Mouse (Mus musculus) ovary, adult 2 months (tissue): ENCODE data around the gene Scarb1. TPM values are rescaled to one million over a fixed set of nuclear protein-coding genes. Genes with fewer than 3 reads are reported as not detected.

Experiments used
- polyA plus RNA-seq: library from polyadenylated mRNA; depleted of rRNA; stranded (reverse); fragments of >200 nt; gene quantifications from 2 replicates; pipeline ENCODE4 v1.2.3, GENCODE M21; 2012; rRNA removed

Scarb1 gene
- 880 and 1,225 TPM in 2 replicates for polyA plus RNA-seq

GRCm38 (mm10) chr5:125340547-125341262 lies at the start of gene Scarb1:
Scarb1 (minus strand) TSS chr5:125341094.

GRCm38 (mm10) chr5:125389579-125390441 lies 48.9 kb upstream of the Scarb1 start, which contains the start of gene Ubc:
Ubc (minus strand) TSS chr5:125390202.

GRCm38 (mm10) chr5:125389131-125389578 lies 48.3 kb upstream of the Scarb1 start, which contains the start of gene Gm10382:
Gm10382 (plus strand) TSS chr5:125389322.

Other genes starting within 250 kb of the Scarb1 start
- gene Ncor2, start 161.9 kb downstream of the Scarb1 start, polyA plus RNA-seq, result 83.8 and 89.7 TPM in 2 replicates
- 0.47 and 0.92 TPM in 2 replicates for gene Gm10382, start 48.2 kb upstream of the Scarb1 start, polyA plus RNA-seq
- 1,127 and 1,227 TPM in 2 replicates for gene Ubc, start 49.1 kb upstream of the Scarb1 start, polyA plus RNA-seq
- gene Dhx37, start 93.0 kb upstream of the Scarb1 start, polyA plus RNA-seq, result 30.3 and 37.8 TPM in 2 replicates
- 26.8 and 28.8 TPM in 2 replicates for gene Bri3bp, start 100.5 kb upstream of the Scarb1 start, polyA plus RNA-seq
- gene Aacs, start 134.7 kb upstream of the Scarb1 start, polyA plus RNA-seq, result 64.5 and 79.1 TPM in 2 replicates
- gene Tmem132b, start 190.7 kb upstream of the Scarb1 start, polyA plus RNA-seq, result 0.05 and 0.12 TPM in 2 replicates